Mouse (Mus musculus) stomach, embryonic 15.5 days (tissue): ENCODE data around the gene 9830107B12Rik. TPM values are rescaled to one million over a fixed set of nuclear protein-coding genes. Genes with fewer than 3 reads are reported as not detected.

Source experiments
- ATAC-seq: fragments of 200-750 bp; cut with Nextera tagmentation; 2 replicates; pipeline ENCODE4 v1.8.0; 2017; ENCODE audit warnings: low read depth, moderate number of reproducible peaks, moderate TSS enrichment; ENCODE audit not compliant: insufficient read depth, low FRiP score
- H3K27ac ChIP-seq: fragments of 300-500 bp; sonication (generic); 2 replicates; pipeline ENCODE4 v1.5.1; 2015; ENCODE audit warnings: mild to moderate bottlenecking, inconsistent platforms
- H3K27me3 ChIP-seq: fragments of 300-500 bp; sonication (generic); replicated peaks from 2 replicates; pipeline ENCODE4 v1.6.1; 2015; ENCODE audit warnings: inconsistent platforms
- H3K36me3 ChIP-seq: fragments of 300-500 bp; sonication (generic); 2 replicates; pipeline ENCODE4 v1.6.1; 2015; ENCODE audit warnings: inconsistent platforms
- H3K4me1 ChIP-seq: fragments of 300-500 bp; sonication (generic); 2 replicates; pipeline ENCODE4 v1.6.1; 2015; ENCODE audit warnings: inconsistent platforms
- H3K4me2 ChIP-seq: fragments of 300-500 bp; sonication (generic); 2 replicates; pipeline ENCODE4 v1.6.1; 2015; ENCODE audit warnings: mild to moderate bottlenecking, inconsistent platforms
- H3K4me3 ChIP-seq: fragments of 300-500 bp; sonication (generic); replicated peaks from 2 replicates; pipeline ENCODE4 v1.5.1; 2015; ENCODE audit warnings: inconsistent platforms
- H3K9ac ChIP-seq: fragments of 300-500 bp; sonication (generic); 2 replicates; pipeline ENCODE4 v1.6.1; 2015; ENCODE audit warnings: inconsistent platforms
- H3K9me3 ChIP-seq: fragments of 300-500 bp; sonication (generic); 2 replicates; pipeline ENCODE4 v1.6.1; 2016; ENCODE audit warnings: inconsistent platforms
- WGBS: fragments of 180-500 bp; shearing (Covaris S2); methylation state at CpG from one replicate; pipeline ENCODE4 v1.1.7; 2015; 5-methylcytosine and 5-hydroxymethylcytosine counted together
- polyA plus RNA-seq: library from polyadenylated mRNA; unstranded; fragments of >200 nt; fragmentation: Nextera tagmentation; extraction: Ambion mirVana; gene quantifications from 2 replicates; pipeline ENCODE4 v1.2.1, GENCODE M21; 2015

The 9830107B12Rik gene
- polyA plus RNA-seq, 1 experiment from 2014 or later, result 0.19 TPM

- no peak for ATAC-seq
- WGBS, result 59% methylated on average over 4 of the region's 4 CpGs
- no peaks in the 10 kb centered on the region for H3K9me3 ChIP-seq
- H3K27ac ChIP-seq, result no peak overlapping the region
- H3K4me2 ChIP-seq, result no peak overlapping the region
- H3K36me3 ChIP-seq, result no peaks in the 10 kb centered on the region
- H3K4me1 ChIP-seq, result no peaks in the 10 kb centered on the region
- H3K4me3 ChIP-seq, result no peak overlapping the region
- no peaks in the 10 kb centered on the region for H3K27me3 ChIP-seq
- no peak overlapping the region for H3K9ac ChIP-seq
Measured at GRCm38 (mm10) chr17:48107333-48107732, 38.7 kb downstream of the 9830107B12Rik start.

- Histone ChIP-seq H3K4me1 (peaks cover 33% of the 10 kb centered on the region), H3K27ac (no peak overlapping the region), H3K9me3 (no peaks in the 10 kb centered on the region), H3K4me3 (peak overlapping the region; percentile 30), H3K9ac (no peak overlapping the region), H3K36me3 (no peaks in the 10 kb centered on the region), H3K4me2 (peak overlapping the region; percentile 51), H3K27me3 (peaks cover 31% of the 10 kb centered on the region)
- peak; percentile 74 for ATAC-seq
- WGBS, result 10% methylated on average over 20 of the region's 21 CpGs
Measured at GRCm38 (mm10) chr17:48100441-48101417, 45.3 kb downstream of the 9830107B12Rik start.

GRCm38 (mm10) chr17:48099312-48099711 is 46.8 kb downstream of the 9830107B12Rik start:
- Histone ChIP-seq H3K4me3 (no peak overlapping the region; the same call in 1 of the 2 replicates), H3K36me3 (no peaks in the 10 kb centered on the region), H3K4me1 (peaks cover 34% of the 10 kb centered on the region), H3K27me3 (peaks cover 44% of the 10 kb centered on the region), H3K4me2 (peak overlapping the region; percentile 70; the same call in 1 of the 2 replicates), H3K9me3 (no peaks in the 10 kb centered on the region), H3K9ac (no peak overlapping the region), H3K27ac (no peak overlapping the region)
- no peak for ATAC-seq
- 43% methylated on average over 11 of the region's 11 CpGs for WGBS

DNA sequence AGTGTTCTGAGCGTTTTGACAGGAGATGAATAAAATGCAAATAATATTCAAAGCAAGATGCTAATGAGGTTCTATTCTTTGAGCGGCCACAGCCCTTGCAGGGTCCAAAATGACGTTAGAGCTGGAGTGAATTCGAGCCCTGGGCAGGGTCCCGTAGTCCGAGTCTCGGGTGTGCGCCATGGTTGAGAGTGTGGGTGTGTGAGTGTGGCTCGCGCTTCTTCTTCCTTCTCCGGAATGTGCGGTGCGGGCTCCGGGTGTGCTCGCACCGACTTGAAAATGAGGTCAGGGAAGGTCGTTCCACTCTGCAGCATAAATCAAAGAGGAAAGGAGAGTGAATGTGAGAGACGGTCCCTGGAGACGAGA is 47.6 kb downstream of the 9830107B12Rik start:
- Histone ChIP-seq H3K4me2 (peak overlapping the region; percentile 70), H3K9me3 (no peaks in the 10 kb centered on the region), H3K27ac (no peak overlapping the region), H3K4me3 (peak overlapping the region; percentile 28; the same call in 1 of the 2 replicates), H3K9ac (no peak overlapping the region), H3K36me3 (no peaks in the 10 kb centered on the region), H3K27me3 (peaks cover 47% of the 10 kb centered on the region), H3K4me1 (peaks cover 34% of the 10 kb centered on the region)
- no peak for ATAC-seq
- 1% methylated on average over 19 of the region's 19 CpGs for WGBS

GRCm38 (mm10) chr17:48097743-48098527 is 48.1 kb downstream of the 9830107B12Rik start:
- H3K27ac ChIP-seq, result no peak overlapping the region
- H3K9ac ChIP-seq, result no peak overlapping the region
- no peaks in the 10 kb centered on the region for H3K9me3 ChIP-seq
- H3K27me3 ChIP-seq, result peaks cover 47% of the 10 kb centered on the region
- under 1% methylated on average over 40 of the region's 43 CpGs for WGBS
- H3K4me3 ChIP-seq, result peak overlapping the region; percentile 28
- H3K4me2 ChIP-seq, result peak overlapping the region; percentile 70
- peak; percentile 28; the same call in 1 of the 2 replicates for ATAC-seq
- no peaks in the 10 kb centered on the region for H3K36me3 ChIP-seq
- peaks cover 34% of the 10 kb centered on the region for H3K4me1 ChIP-seq

DNA sequence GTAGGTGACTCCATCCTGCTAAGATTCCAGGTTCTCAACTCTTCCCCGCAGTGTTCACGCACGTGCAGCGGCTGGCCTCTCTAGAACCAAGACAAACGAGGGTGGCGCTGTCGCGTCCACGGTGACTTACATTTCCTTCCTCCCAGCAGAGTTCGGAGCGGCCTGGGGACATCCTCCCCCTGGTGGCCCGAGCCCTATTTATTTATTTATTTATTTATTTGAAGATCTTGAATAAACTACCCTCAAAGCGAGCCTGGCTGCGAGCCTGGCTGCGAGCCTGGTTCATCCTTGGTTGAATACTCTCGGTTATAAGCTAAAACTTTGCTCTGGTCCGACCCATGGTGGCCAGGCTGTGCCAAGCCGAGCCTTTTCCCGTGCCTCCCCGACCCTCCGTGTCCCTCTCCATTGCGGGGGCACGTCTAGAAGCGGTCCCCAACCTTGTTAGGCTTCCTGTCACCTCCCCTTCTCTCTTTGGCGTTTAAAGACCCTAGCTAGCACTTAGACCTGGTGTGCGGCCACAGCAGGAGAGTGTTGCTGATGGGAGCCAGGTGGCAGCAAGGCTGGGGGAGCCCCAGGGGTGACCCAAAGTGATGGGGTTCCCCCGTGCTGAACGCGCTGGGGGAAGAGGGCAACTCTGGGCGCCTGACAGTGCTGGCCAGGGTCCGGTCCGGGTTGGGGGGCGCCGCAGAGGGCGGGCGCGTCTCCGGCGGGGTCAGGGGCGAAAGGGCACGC is 48.9 kb downstream of the 9830107B12Rik start:
- peaks cover 34% of the 10 kb centered on the region for H3K4me1 ChIP-seq
- H3K9ac ChIP-seq, result no peak overlapping the region
- no peaks in the 10 kb centered on the region for H3K36me3 ChIP-seq
- 3% methylated on average over 38 of the region's 41 CpGs for WGBS
- peak overlapping the region; percentile 28 for H3K4me3 ChIP-seq
- H3K4me2 ChIP-seq, result peak overlapping the region; percentile 70
- no peaks in the 10 kb centered on the region for H3K9me3 ChIP-seq
- ATAC-seq, result no peak; the same call in 1 of the 2 replicates
- peaks cover 47% of the 10 kb centered on the region for H3K27me3 ChIP-seq
- no peak overlapping the region for H3K27ac ChIP-seq

GRCm38 (mm10) chr17:48096321-48096720 is 49.7 kb downstream of the 9830107B12Rik start:
- H3K27me3 ChIP-seq, result peaks cover 47% of the 10 kb centered on the region
- no peak for ATAC-seq
- H3K4me1 ChIP-seq, result peaks cover 34% of the 10 kb centered on the region
- 22% methylated on average over 17 of the region's 17 CpGs for WGBS
- peak overlapping the region; percentile 70 for H3K4me2 ChIP-seq
- H3K9me3 ChIP-seq, result no peaks in the 10 kb centered on the region
- H3K9ac ChIP-seq, result no peak overlapping the region
- no peaks in the 10 kb centered on the region for H3K36me3 ChIP-seq
- H3K4me3 ChIP-seq, result peak overlapping the region; percentile 28; the same call in 1 of the 2 replicates
- H3K27ac ChIP-seq, result no peak overlapping the region

GRCm38 (mm10) chr17:48095718-48096121 is 50.3 kb downstream of the 9830107B12Rik start:
- Histone ChIP-seq H3K36me3 (no peaks in the 10 kb centered on the region), H3K4me1 (peaks cover 34% of the 10 kb centered on the region), H3K27me3 (peaks cover 47% of the 10 kb centered on the region), H3K4me2 (0 out of 2 replicates have a peak overlapping the region, but pooled peaks have one; percentile 22), H3K9ac (no peak overlapping the region), H3K4me3 (0 out of 2 replicates have a peak overlapping the region, but pooled peaks have one; percentile 11), H3K9me3 (no peaks in the 10 kb centered on the region), H3K27ac (no peak overlapping the region)
- 4% methylated on average over 26 of the region's 26 CpGs for WGBS
- no peak for ATAC-seq

DNA sequence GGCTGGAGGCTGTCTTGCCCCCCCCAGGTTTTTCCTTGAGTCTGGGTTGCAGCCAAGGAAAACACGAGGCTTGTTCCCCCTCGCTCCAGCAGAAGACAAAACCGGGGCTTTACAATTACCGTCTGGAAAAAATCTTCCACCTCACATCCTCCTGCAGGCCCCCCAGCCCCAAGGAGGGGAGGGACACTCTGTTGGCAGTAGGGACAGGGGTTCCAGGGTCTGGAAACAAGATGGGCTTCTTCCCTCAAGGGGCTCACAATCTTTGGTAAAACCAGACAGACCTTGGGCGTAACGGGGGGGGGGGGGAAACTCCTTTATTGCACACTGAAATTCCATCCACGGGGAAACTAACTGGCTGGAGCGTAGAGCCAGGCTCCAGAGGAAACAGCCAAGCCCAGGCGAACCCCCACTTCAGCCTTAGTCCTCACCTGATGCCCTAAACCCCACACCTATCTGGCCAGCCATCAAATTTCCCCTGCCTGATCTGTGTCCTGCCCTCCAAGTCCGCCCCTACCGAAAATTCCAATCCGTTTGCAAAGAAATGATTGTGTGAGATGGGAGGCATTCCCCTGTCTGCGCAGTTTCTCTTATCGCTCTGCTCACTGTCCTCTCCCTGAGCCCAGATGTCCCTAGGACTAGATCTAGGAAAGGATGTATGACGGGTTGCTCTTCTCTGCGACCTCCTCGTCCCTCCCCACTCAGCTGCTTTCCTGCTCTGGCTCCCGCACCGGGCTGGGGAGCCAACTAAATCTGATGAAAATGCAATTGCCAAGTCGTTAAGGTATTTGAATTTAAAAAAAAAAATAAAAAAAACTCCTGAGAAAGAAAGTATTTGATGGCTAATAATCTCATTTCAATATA is 51.0 kb downstream of the 9830107B12Rik start:
- H3K4me2 ChIP-seq, result no peak overlapping the region
- peaks cover 34% of the 10 kb centered on the region for H3K4me1 ChIP-seq
- no peaks in the 10 kb centered on the region for H3K9me3 ChIP-seq
- no peak overlapping the region for H3K4me3 ChIP-seq
- no peak overlapping the region for H3K27ac ChIP-seq
- no peak for ATAC-seq
- H3K36me3 ChIP-seq, result no peaks in the 10 kb centered on the region
- H3K27me3 ChIP-seq, result peaks cover 47% of the 10 kb centered on the region
- 20% methylated on average over 19 of the region's 20 CpGs for WGBS
- H3K9ac ChIP-seq, result no peak overlapping the region

DNA sequence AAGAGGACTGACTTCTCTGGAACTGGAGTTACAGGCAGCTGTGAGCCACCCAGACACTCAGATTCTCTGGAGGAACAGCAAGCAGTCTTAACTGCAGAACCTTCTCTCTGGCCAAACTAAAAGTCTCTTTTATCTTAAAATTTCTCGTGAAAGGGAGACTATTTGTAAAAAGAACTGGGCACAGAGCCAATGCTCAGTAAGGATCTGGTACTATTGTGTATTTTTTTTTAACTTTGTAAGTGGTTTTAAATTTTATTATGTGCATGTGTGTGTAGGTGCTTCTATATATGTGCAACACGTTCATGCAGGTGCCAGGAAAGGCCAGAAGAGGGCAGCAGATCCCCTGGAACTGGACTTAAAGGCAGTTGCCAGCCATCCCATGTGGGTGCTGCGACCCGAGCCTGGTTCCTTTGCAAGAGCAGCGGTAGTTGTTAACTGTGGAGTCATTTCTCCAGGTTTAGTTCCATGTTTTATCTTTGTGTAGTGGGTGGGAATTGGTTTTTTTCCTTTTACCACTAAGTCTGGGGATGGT is 52.7 kb downstream of the 9830107B12Rik start:
- no peaks in the 10 kb centered on the region for H3K36me3 ChIP-seq
- peaks cover 24% of the 10 kb centered on the region for H3K4me1 ChIP-seq
- no peak overlapping the region for H3K4me2 ChIP-seq
- H3K9ac ChIP-seq, result no peak overlapping the region
- no peaks in the 10 kb centered on the region for H3K9me3 ChIP-seq
- no peak for ATAC-seq
- peaks cover 36% of the 10 kb centered on the region for H3K27me3 ChIP-seq
- H3K4me3 ChIP-seq, result no peak overlapping the region
- WGBS, result 66% methylated on average over 5 of the region's 5 CpGs
- no peak overlapping the region for H3K27ac ChIP-seq
